In genomic region chr5:65869660-65870059, GRCm38 (mm10) we compare ENCODE assay signal across 26 mouse cellular contexts.
"Had no signal": no experiment of that assay in that cellular context is flagged by ENCODE, and none has a peak within 500 bp of the region (broad histone marks: within the 10 kb centered on the region; RNA-seq: fewer than 3 reads in every experiment).

No protein-coding gene starts in this region.

- ATAC-seq: hindbrain, postnatal 0 days; inflammation-experienced regulatory T-cells, adult 6 months; intestine, embryonic 15.5 days; intestine, postnatal 0 days; liver, embryonic 12.5 days had no signal

- H3K4me2 ChIP-seq: heart, embryonic 11.5 days; heart, embryonic 13.5 days; heart, embryonic 15.5 days; hindbrain, embryonic 13.5 days; hindbrain, embryonic 15.5 days; intestine, embryonic 15.5 days; limb, embryonic 13.5 days; limb, embryonic 15.5 days; liver, embryonic 12.5 days had no signal

- H3K27me3 ChIP-seq: heart, embryonic 13.5 days; heart, embryonic 15.5 days; hindbrain, embryonic 13.5 days; hindbrain, embryonic 15.5 days; intestine, embryonic 15.5 days; limb, embryonic 13.5 days; limb, embryonic 15.5 days; liver, embryonic 12.5 days had no signal

- H3K36me3 ChIP-seq: heart, embryonic 13.5 days; heart, embryonic 15.5 days; hindbrain, embryonic 13.5 days; hindbrain, embryonic 15.5 days; intestine, embryonic 15.5 days; limb, embryonic 13.5 days; limb, embryonic 15.5 days; liver, embryonic 12.5 days had no signal

- H3K4me1 ChIP-seq: hindbrain, embryonic 13.5 days; hindbrain, embryonic 15.5 days; intestine, embryonic 15.5 days; limb, embryonic 15.5 days had no signal

- H3K9ac ChIP-seq: heart, embryonic 13.5 days; heart, embryonic 15.5 days; hindbrain, embryonic 13.5 days; hindbrain, embryonic 15.5 days; intestine, embryonic 15.5 days; limb, embryonic 13.5 days; limb, embryonic 15.5 days; liver, embryonic 12.5 days; liver, embryonic 14.5 days had no signal

- DNase-seq: gastrocnemius, postnatal 14 days; gastrocnemius, postnatal 36 days; heart, adult 2 months; heart, postnatal 14 days; heart, postnatal 36 days; kidney, adult 18-20 months; kidney, adult 8-10 months; kidney, postnatal 14 days; kidney, postnatal 36 days; layer of hippocampus, adult 9-11 months; layer of hippocampus, postnatal 36 days; left cerebral cortex, postnatal 4 days had no signal

- H3K9me3 ChIP-seq: heart, embryonic 13.5 days; heart, embryonic 15.5 days; hindbrain, embryonic 13.5 days; hindbrain, embryonic 15.5 days; intestine, embryonic 15.5 days; limb, embryonic 13.5 days; limb, embryonic 15.5 days; liver, embryonic 12.5 days had no signal

- H3K4me3 ChIP-seq: heart, adult 2 months; heart, embryonic 13.5 days; heart, embryonic 15.5 days; hindbrain, embryonic 13.5 days; hindbrain, embryonic 15.5 days; intestine, embryonic 15.5 days; limb, embryonic 13.5 days; limb, embryonic 15.5 days; liver, embryonic 12.5 days had no signal

- H3K27ac ChIP-seq: heart, adult 2 months; heart, embryonic 13.5 days; heart, embryonic 15.5 days; hindbrain, embryonic 13.5 days; hindbrain, embryonic 15.5 days; hindbrain, postnatal 0 days; intestine, embryonic 15.5 days; kidney, postnatal 0 days; limb, embryonic 13.5 days; limb, embryonic 15.5 days; liver, embryonic 12.5 days; liver, embryonic 14.5 days had no signal
